8 mouse cellular contexts compared by ENCODE assay signal in genomic region chr6:42349426-42350020, GRCm38 (mm10). TPM values are rescaled to one million over a fixed set of nuclear protein-coding genes. Genes with fewer than 3 reads are reported as not detected.
DNase-seq lines count a peak whose midpoint lies in the region; ATAC-seq and TF ChIP-seq lines count a peak whose summit lies in the region.

Gene Zyx, plus strand, starts transcription at chr6:42349630.

- no peaks in the 10 kb centered on the region for H3K27me3 ChIP-seq in forebrain, postnatal 0 days (ENCODE audit: insufficient read depth, low read length)
- no peaks in the 10 kb centered on the region for H3K27me3 ChIP-seq in lung, embryonic 15.5 days

- peak within 1 kb of the TSS; percentile 91 for H3K4me2 ChIP-seq in forebrain, postnatal 0 days (ENCODE audit: low read depth)
- H3K4me2 ChIP-seq in lung, embryonic 15.5 days: peak within 1 kb of the TSS; percentile 84

- no peaks in the 10 kb centered on the region for H3K9me3 ChIP-seq in ES-E14 (ENCODE audit: control insufficient read depth, insufficient read depth, low read depth, low read length)
- H3K9me3 ChIP-seq in forebrain, postnatal 0 days (ENCODE audit: low read length): no peaks in the 10 kb centered on the region
- no peaks in the 10 kb centered on the region for H3K9me3 ChIP-seq in lung, embryonic 15.5 days

- H3K4me3 ChIP-seq in ES-E14 (ENCODE audit: insufficient read depth in 1 of 2, low read depth in 1 of 2, low read length in 2 of 2, poor library complexity in 1 of 2, severe bottlenecking in 1 of 2): peak within 1 kb of the TSS; percentile 80 to 96
- peak within 1 kb of the TSS; percentile 70 for H3K4me3 ChIP-seq in forebrain, postnatal 0 days (ENCODE audit: low read depth, low read length)
- H3K4me3 ChIP-seq in lung, embryonic 15.5 days: peak within 1 kb of the TSS; percentile 75

- peak; percentile 90 for ATAC-seq in forebrain, postnatal 0 days
- peak; percentile 96 for ATAC-seq in lung, embryonic 15.5 days (ENCODE audit: borderline replicate concordance, extremely low read depth, low FRiP score, low TSS enrichment)

- in situ Hi-C loops in ES-E14 (cut with MboI; ENCODE audit: low sequenced_read_pairs in 2 of 2, unreplicated experiment in 2 of 2): no loop called here

- DNase-seq in ES-E14 (ENCODE audit: low read depth, low spot score): peak; percentile 77
- peak; percentile 90 to 95 for DNase-seq in cerebellum, adult 18-20 months
- peak; percentile 79 for DNase-seq in forebrain, postnatal 0 days
- peak; percentile 97 for DNase-seq in heart, postnatal 4 days
- DNase-seq in layer of hippocampus, adult 8-10 months (ENCODE audit: low spot score in 2 of 2): peak; percentile 72 to 80
- DNase-seq in ovary, adult 18-20 months (ENCODE audit: low spot score): peak; percentile 93
- peak; percentile 77 for DNase-seq in thymus, postnatal 0 days (ENCODE audit: low spot score)

- H3K36me3 ChIP-seq in ES-E14 (ENCODE audit: control insufficient read depth, insufficient read depth, low read length, poor library complexity, severe bottlenecking): peaks cover 1% of the 10 kb centered on the region; the same call in 1 of the 2 replicates
- H3K36me3 ChIP-seq in forebrain, postnatal 0 days (ENCODE audit: insufficient read depth): peaks cover 3% of the 10 kb centered on the region; the same call in 1 of the 2 replicates
- H3K36me3 ChIP-seq in lung, embryonic 15.5 days: peaks cover 7% of the 10 kb centered on the region

- peak; percentile 47 for TF ChIP-seq CTCF in forebrain, postnatal 0 days (IDR thresholded peaks at IDR 0.05; ENCODE audit: low read depth)

- peak within 1 kb of the TSS; percentile 17 for H3K27ac ChIP-seq in ES-E14 (ENCODE audit: insufficient read depth, low read depth, low read length, poor library complexity, severe bottlenecking)
- peak within 1 kb of the TSS; percentile 72 for H3K27ac ChIP-seq in forebrain, postnatal 0 days (ENCODE audit: low read depth, low read length)
- H3K27ac ChIP-seq in lung, embryonic 15.5 days: peak within 1 kb of the TSS; percentile 99

- under 1% methylated on average over 22 of the region's 36 CpGs for WGBS in forebrain, postnatal 0 days
- WGBS in lung, embryonic 15.5 days: under 1% methylated on average over 25 of the region's 36 CpGs

- H3K4me1 ChIP-seq in ES-E14 (ENCODE audit: control insufficient read depth in 2 of 2, insufficient read depth in 2 of 2, low read length in 2 of 2, poor library complexity in 1 of 2): peaks cover 0 to 10% of the 10 kb centered on the region in 2 experiments; a peak in 1 of 4 replicates
- H3K4me1 ChIP-seq in forebrain, postnatal 0 days (ENCODE audit: insufficient read depth): peaks cover 10% of the 10 kb centered on the region
- peaks cover 45% of the 10 kb centered on the region for H3K4me1 ChIP-seq in lung, embryonic 15.5 days

- peak within 1 kb of the TSS; percentile 91 for H3K9ac ChIP-seq in ES-E14 (ENCODE audit: insufficient read depth, low read depth, low read length, poor library complexity, severe bottlenecking)
- H3K9ac ChIP-seq in forebrain, postnatal 0 days: peak within 1 kb of the TSS; percentile 66
- peak within 1 kb of the TSS; percentile 91 for H3K9ac ChIP-seq in lung, embryonic 15.5 days

TF ChIP-seq in ES-E14, 5 proteins besides CTCF, POLR2A, EP300 and RAD21:
- TF ChIP-seq ZNF384 (IDR thresholded peaks at IDR 0.05; ENCODE audit: low read depth, low read length): no peak
- no peak for TF ChIP-seq HCFC1 (IDR thresholded peaks at IDR 0.05; ENCODE audit: borderline replicate concordance, insufficient read depth, low read length)
- no peak for TF ChIP-seq CHD2 (IDR thresholded peaks at IDR 0.05; ENCODE audit: low read depth, low read length)
- TF ChIP-seq ZC3H11A (IDR thresholded peaks at IDR 0.05; ENCODE audit: borderline replicate concordance, low read depth, low read length): no peak
- no peak for TF ChIP-seq MAFK (IDR thresholded peaks at IDR 0.05; ENCODE audit: insufficient read depth, low read depth, low read length)

RNA-seq across cellular contexts. Expression of gene Zyx, which starts in this region (rescaled TPM):
- total RNA-seq in ES-E14 (2012; rRNA removed): 20.3 and 46.0 TPM in 2 replicates
- 30.5 and 35.6 TPM in 2 replicates for total RNA-seq in forebrain, postnatal 0 days (2014; rRNA removed)
- 43.5 and 51.6 TPM in 2 replicates for polyA plus RNA-seq in forebrain, postnatal 0 days (2015; fragmentation: Nextera tagmentation; extraction: Ambion mirVana)
- total RNA-seq in heart, postnatal 4 days (2021): 100 to 1,000 TPM; 161 to 166 TPM
- 10 to 100 TPM; 36.5 to 52.5 (median 44.5) TPM for total RNA-seq in layer of hippocampus, adult 8-10 months (2022)
- 161 and 167 TPM in 2 replicates for polyA plus RNA-seq in lung, embryonic 15.5 days (2015; fragmentation: Nextera tagmentation; extraction: Ambion mirVana)
- 60.7 and 64.4 TPM in 2 replicates for polyA plus RNA-seq in thymus, postnatal 0 days (2015; fragmentation: Nextera tagmentation; extraction: Ambion mirVana)

Comparison
In these comparisons a context has a peak if more than half of its experiments do, and no peak if none do; other contexts are left out.
1. Peak in every context shown above with its lines: DNase-seq, ATAC-seq, H3K4me3 ChIP-seq and H3K27ac ChIP-seq.
2. H3K27ac ChIP-seq: peak in every context shown above with its lines; median percentile 99 in lung, embryonic 15.5 days; 72 in forebrain, postnatal 0 days; 17 in ES-E14.